8 mouse cellular contexts compared by ENCODE assay signal in genomic region chr12:86826420-86827240, GRCm38 (mm10). TPM values are rescaled to one million over a fixed set of nuclear protein-coding genes. Genes with fewer than 3 reads are reported as not detected.
DNase-seq lines count a peak whose midpoint lies in the region; ATAC-seq and TF ChIP-seq lines count a peak whose summit lies in the region.

No protein-coding gene starts in this region.

- WGBS in forebrain, embryonic 16.5 days: 37% methylated on average over 13 of the region's 13 CpGs
- WGBS in lung, adult 2 months: 45% methylated on average over 13 of the region's 13 CpGs
- WGBS in stomach, embryonic 15.5 days: 64% methylated on average over 13 of the region's 13 CpGs

- no peak overlapping the region for H3K9ac ChIP-seq in forebrain, embryonic 16.5 days (replicated peaks; ENCODE audit: low read depth, low read length)
- no peak overlapping the region for H3K9ac ChIP-seq in stomach, embryonic 15.5 days

- H3K4me3 ChIP-seq in forebrain, embryonic 16.5 days (replicated peaks; ENCODE audit: low read length): no peak overlapping the region
- H3K4me3 ChIP-seq in lung, adult 2 months (replicated peaks; ENCODE audit: extremely low read depth, low read depth, low read length): no peak overlapping the region
- no peak overlapping the region for H3K4me3 ChIP-seq in stomach, embryonic 15.5 days (replicated peaks)

- H3K27ac ChIP-seq in forebrain, embryonic 16.5 days (ENCODE audit: low read length): peak overlapping the region; percentile 48
- peak overlapping the region; percentile 8; the same call in 1 of the 2 replicates for H3K27ac ChIP-seq in stomach, embryonic 15.5 days

- no peak for TF ChIP-seq POLR2A in lung, adult 2 months (IDR thresholded peaks at IDR 0.05; ENCODE audit: borderline replicate concordance, extremely low read depth, low read depth, low read length)

- no peaks in the 10 kb centered on the region for H3K27me3 ChIP-seq in forebrain, embryonic 16.5 days (replicated peaks; ENCODE audit: control insufficient read depth, insufficient read depth, low read length)
- H3K27me3 ChIP-seq in stomach, embryonic 15.5 days (replicated peaks): no peaks in the 10 kb centered on the region

- peaks cover 51% of the 10 kb centered on the region for H3K4me1 ChIP-seq in forebrain, embryonic 16.5 days (replicated peaks; ENCODE audit: control insufficient read depth, insufficient read depth, low read length)
- peaks cover 31% of the 10 kb centered on the region for H3K4me1 ChIP-seq in lung, adult 2 months (ENCODE audit: control insufficient read depth, insufficient read depth, low read length)
- H3K4me1 ChIP-seq in stomach, embryonic 15.5 days: peaks cover 38% of the 10 kb centered on the region

- ATAC-seq in forebrain, embryonic 16.5 days: no peak
- no peak for ATAC-seq in stomach, embryonic 15.5 days (ENCODE audit: insufficient read depth, low FRiP score, low read depth)

- H3K36me3 ChIP-seq in forebrain, embryonic 16.5 days (ENCODE audit: control insufficient read depth, insufficient read depth): no peaks in the 10 kb centered on the region
- H3K36me3 ChIP-seq in stomach, embryonic 15.5 days: no peaks in the 10 kb centered on the region

- no peak for TF ChIP-seq CTCF in lung, adult 2 months (IDR thresholded peaks at IDR 0.05; ENCODE audit: insufficient read depth, low read length)

- peak; percentile 53 for DNase-seq in cerebellum, adult 9-10 months
- no peak for DNase-seq in cerebellum, adult 11 months
- peak; percentile 91 for DNase-seq in MN1 (ENCODE audit: low spot score)
- DNase-seq in induced T-regulatory cell, adult 2 months (ENCODE audit: low read depth): peak; percentile 33
- DNase-seq in lung, adult 2 months: peak; percentile 49
- no peak for DNase-seq in thymus, postnatal 10 days (ENCODE audit: low spot score in 2 of 2)

- no peaks in the 10 kb centered on the region for H3K9me3 ChIP-seq in forebrain, embryonic 16.5 days (ENCODE audit: control insufficient read depth, low read length)
- no peaks in the 10 kb centered on the region for H3K9me3 ChIP-seq in stomach, embryonic 15.5 days

- H3K4me2 ChIP-seq in forebrain, embryonic 16.5 days (ENCODE audit: low read length): no peak overlapping the region
- H3K4me2 ChIP-seq in stomach, embryonic 15.5 days: no peak overlapping the region

RNA-seq across cellular contexts. Expression of gene Irf2bpl, which starts 58.0 kb away (rescaled TPM):
- 67.0 and 74.0 TPM in 2 replicates for polyA plus RNA-seq in forebrain, embryonic 16.5 days (2015; fragmentation: Nextera tagmentation; extraction: Ambion mirVana)
- polyA plus RNA-seq in lung, adult 2 months (2012; rRNA removed): 50.0 and 79.4 TPM in 2 replicates
- polyA plus RNA-seq in stomach, embryonic 15.5 days (2015; fragmentation: Nextera tagmentation; extraction: Ambion mirVana): 28.4 and 29.3 TPM in 2 replicates

Comparison
In these comparisons a context has a peak if more than half of its experiments do, and no peak if none do; other contexts are left out.
1. DNase-seq: peak in cerebellum, adult 9-10 months (single experiment), MN1 (single experiment), induced T-regulatory cell, adult 2 months (single experiment) and lung, adult 2 months (single experiment); none in cerebellum, adult 11 months (single experiment) and thymus, postnatal 10 days (0 of 2).